ENCODE assay signal across 24 mouse cellular contexts in genomic region chr5:3504453-3504852, GRCm38 (mm10). TPM values are rescaled to one million over a fixed set of nuclear protein-coding genes. Genes with fewer than 3 reads are reported as not detected.
DNase-seq lines count a peak whose midpoint lies in the region; ATAC-seq and TF ChIP-seq lines count a peak whose summit lies in the region.
"Had no signal": no experiment of that assay in that cellular context is flagged by ENCODE, and none has a peak within 500 bp of the region (broad histone marks: within the 10 kb centered on the region; RNA-seq: fewer than 3 reads in every experiment).

No protein-coding gene starts in this region.

- no peak overlapping the region for H3K4me3 ChIP-seq in CH12.LX (replicated peaks in 1 of 3; ENCODE audit: low read depth in 2 of 3, low read length in 2 of 3, poor library complexity in 1 of 3)
- H3K4me3 ChIP-seq in hindbrain, embryonic 16.5 days (ENCODE audit: low read length): no peak overlapping the region
- H3K4me3 ChIP-seq in midbrain, postnatal 0 days (ENCODE audit: low read depth, low read length): no peak overlapping the region
- H3K4me3 ChIP-seq: embryonic facial prominence, embryonic 10.5 days; embryonic facial prominence, embryonic 12.5 days; forebrain, embryonic 13.5 days; forebrain, embryonic 15.5 days had no signal

- peaks cover 3% of the 10 kb centered on the region for H3K9me3 ChIP-seq in CH12.LX (replicated peaks; ENCODE audit: low read length)
- H3K9me3 ChIP-seq in hindbrain, embryonic 16.5 days (ENCODE audit: control insufficient read depth, low read length): no peaks in the 10 kb centered on the region
- no peaks in the 10 kb centered on the region for H3K9me3 ChIP-seq in midbrain, postnatal 0 days (ENCODE audit: low read length)
- H3K9me3 ChIP-seq: embryonic facial prominence, embryonic 10.5 days; embryonic facial prominence, embryonic 12.5 days; forebrain, embryonic 13.5 days; forebrain, embryonic 15.5 days had no signal

- peak; percentile 55 for DNase-seq in heart, adult 11 months
- DNase-seq in heart, postnatal 14 days: no peak
- DNase-seq in A20 (ENCODE audit: low read depth, low spot score): peak; percentile 52
- DNase-seq in CH12.LX (ENCODE audit: extremely low read depth): no peak
- DNase-seq in induced T-regulatory cell, adult 2 months (ENCODE audit: low read depth): peak; percentile 73
- DNase-seq in left cerebral cortex, postnatal 4 days: no peak
- no peak for DNase-seq in midbrain, postnatal 0 days (ENCODE audit: low spot score)
- DNase-seq: adrenal gland, adult 8-10 months; adrenal gland, postnatal 14 days; adrenal gland, postnatal 36 days; cerebellum, adult 11-12 months; cerebellum, adult 2 months; cerebellum, adult 9-10 months; cerebellum, postnatal 10 days; cerebellum, postnatal 25 days; forebrain, postnatal 0 days had no signal

- peak overlapping the region; percentile 24; the same call in 1 of the 2 replicates for H3K9ac ChIP-seq in CH12.LX (ENCODE audit: insufficient read depth, low read depth)
- no peak overlapping the region for H3K9ac ChIP-seq in hindbrain, embryonic 16.5 days (ENCODE audit: low read depth, low read length)
- no peak overlapping the region for H3K9ac ChIP-seq in midbrain, postnatal 0 days (replicated peaks; ENCODE audit: low read length, poor library complexity, severe bottlenecking)
- H3K9ac ChIP-seq: embryonic facial prominence, embryonic 12.5 days; forebrain, embryonic 13.5 days; forebrain, embryonic 15.5 days; forebrain, postnatal 0 days had no signal

- peaks cover 29 to 93% of the 10 kb centered on the region in 2 experiments for H3K4me1 ChIP-seq in CH12.LX (ENCODE audit: control insufficient read depth in 1 of 2, insufficient read depth in 2 of 2)
- H3K4me1 ChIP-seq in hindbrain, embryonic 16.5 days (ENCODE audit: control insufficient read depth, insufficient read depth, low read depth, low read length): no peaks in the 10 kb centered on the region
- H3K4me1 ChIP-seq in midbrain, postnatal 0 days (ENCODE audit: insufficient read depth, low read length): no peaks in the 10 kb centered on the region
- H3K4me1 ChIP-seq: forebrain, embryonic 15.5 days had no signal

- peak overlapping the region; percentile 54 for H3K27ac ChIP-seq in CH12.LX (ENCODE audit: insufficient read depth, low read depth)
- no peak overlapping the region for H3K27ac ChIP-seq in hindbrain, embryonic 16.5 days (ENCODE audit: low read depth, low read length)
- H3K27ac ChIP-seq in midbrain, postnatal 0 days (ENCODE audit: low read depth, low read length): no peak overlapping the region
- H3K27ac ChIP-seq: embryonic facial prominence, embryonic 10.5 days; embryonic facial prominence, embryonic 12.5 days; forebrain, embryonic 13.5 days; forebrain, embryonic 15.5 days had no signal

- intact Hi-C loops in heart, postnatal 14 days (cut with DNase I): loop anchor here (5.0 kb wide), 1 partner anchor 37 kb away; no protein-coding TSS in a partner anchor
- intact Hi-C loops in left cerebral cortex, postnatal 4 days (cut with DNase I): no loop called here

- dilution Hi-C loops in CH12.LX (cut with MboI; ENCODE audit: extremely low pct_ligation_motif_present, extremely low pct_unique_long_range_greater_than_20kb, low sequenced_read_pairs): no loop called here

- TF ChIP-seq CTCF in CH12.LX (conservative IDR thresholded peaks at IDR 0.05 in 1 of 2, IDR thresholded peaks at IDR 0.05 in 1 of 2; ENCODE audit: low read depth in 2 of 2, low read length in 2 of 2): no peak
- TF ChIP-seq CTCF in midbrain, postnatal 0 days (IDR thresholded peaks at IDR 0.05): no peak

- TF ChIP-seq RAD21 in CH12.LX (IDR thresholded peaks at IDR 0.05; ENCODE audit: low read depth, low read length): no peak

- ATAC-seq in hindbrain, embryonic 16.5 days: no peak
- no peak for ATAC-seq in midbrain, postnatal 0 days (ENCODE audit: low FRiP score)
- ATAC-seq: activated CD4-positive, CD25-positive, alpha-beta regulatory T cell, adult 4 months; CD4-positive, CD25-positive, alpha-beta regulatory T cell, adult 4 months; forebrain, embryonic 13.5 days; forebrain, embryonic 15.5 days; Patski had no signal

- no peaks in the 10 kb centered on the region for H3K27me3 ChIP-seq in CH12.LX (replicated peaks)
- H3K27me3 ChIP-seq in hindbrain, embryonic 16.5 days (replicated peaks; ENCODE audit: control insufficient read depth, insufficient read depth, low read length): no peaks in the 10 kb centered on the region
- H3K27me3 ChIP-seq in midbrain, postnatal 0 days (ENCODE audit: insufficient read depth, low read length): no peaks in the 10 kb centered on the region
- H3K27me3 ChIP-seq: embryonic facial prominence, embryonic 12.5 days; forebrain, embryonic 13.5 days; forebrain, embryonic 15.5 days; Patski had no signal

- in situ Hi-C loops in CH12.LX (cut with MboI; ENCODE audit: low pct_ligation_motif_present, low pct_unique_long_range_greater_than_20kb, low sequenced_read_pairs): no loop called here

- 72% methylated on average over 4 of the region's 4 CpGs for WGBS in hindbrain, embryonic 16.5 days
- 67% methylated on average over 4 of the region's 4 CpGs for WGBS in midbrain, postnatal 0 days

- H3K79me2 ChIP-seq in CH12.LX (replicated peaks; ENCODE audit: control insufficient read depth, extremely low read depth, insufficient read depth, poor library complexity, severe bottlenecking): peaks cover 69% of the 10 kb centered on the region

- H3K36me3 ChIP-seq in CH12.LX (replicated peaks in 1 of 2; ENCODE audit: control insufficient read depth in 1 of 2, insufficient read depth in 1 of 2, low read length in 1 of 2): peaks cover 5 to 25% of the 10 kb centered on the region in 2 experiments
- H3K36me3 ChIP-seq in hindbrain, embryonic 16.5 days (ENCODE audit: control insufficient read depth, insufficient read depth, low read length): no peaks in the 10 kb centered on the region
- no peaks in the 10 kb centered on the region for H3K36me3 ChIP-seq in midbrain, postnatal 0 days (ENCODE audit: insufficient read depth, low read length)
- H3K36me3 ChIP-seq: embryonic facial prominence, embryonic 10.5 days; embryonic facial prominence, embryonic 12.5 days; forebrain, embryonic 15.5 days had no signal

- peak overlapping the region; percentile 93 for H3K4me2 ChIP-seq in CH12.LX (ENCODE audit: insufficient read depth, low read depth, poor library complexity, severe bottlenecking)
- H3K4me2 ChIP-seq in hindbrain, embryonic 16.5 days (ENCODE audit: low read length): no peak overlapping the region
- no peak overlapping the region for H3K4me2 ChIP-seq in midbrain, postnatal 0 days (ENCODE audit: low read depth, low read length, poor library complexity, severe bottlenecking)
- H3K4me2 ChIP-seq: embryonic facial prominence, embryonic 12.5 days; forebrain, embryonic 13.5 days; forebrain, embryonic 15.5 days had no signal

- no peak for TF ChIP-seq POLR2A in CH12.LX (IDR thresholded peaks at IDR 0.05; ENCODE audit: low read depth, low read length)

- no peak for TF ChIP-seq EP300 in CH12.LX (IDR thresholded peaks at IDR 0.05; ENCODE audit: low read length)

TF ChIP-seq in CH12.LX, 34 proteins besides CTCF, POLR2A, EP300 and RAD21:
- TF ChIP-seq ZMIZ1 (IDR thresholded peaks at IDR 0.05; ENCODE audit: low read depth, low read length) (no peak), SIN3A (IDR thresholded peaks at IDR 0.05; ENCODE audit: low read length) (no peak), BHLHE40 (IDR thresholded peaks at IDR 0.05; ENCODE audit: low read depth, low read length) (peak; percentile 46; the same call in 1 of the 2 replicates), ZKSCAN1 (IDR thresholded peaks at IDR 0.05; ENCODE audit: borderline replicate concordance, low read depth, low read length) (no peak), MYC (IDR thresholded peaks at IDR 0.05; ENCODE audit: low read depth, low read length) (no peak), RCOR1 (conservative IDR thresholded peaks at IDR 0.05; ENCODE audit: low read depth, low read length) (no peak), CHD2 (IDR thresholded peaks at IDR 0.05; ENCODE audit: low read length) (no peak), TCF12 (IDR thresholded peaks at IDR 0.05; ENCODE audit: low read depth, low read length) (no peak), HCFC1 (IDR thresholded peaks at IDR 0.05; ENCODE audit: low read depth, low read length) (no peak), MEF2A (IDR thresholded peaks at IDR 0.05; ENCODE audit: borderline replicate concordance, low read depth, low read length) (peak; percentile 60), ELF1 (IDR thresholded peaks at IDR 0.05; ENCODE audit: low read depth, low read length) (no peak), JUN (IDR thresholded peaks at IDR 0.05; ENCODE audit: insufficient read depth, low read depth, low read length) (no peak), TBP (conservative IDR thresholded peaks at IDR 0.05; ENCODE audit: low read depth, low read length) (no peak), CHD1 (IDR thresholded peaks at IDR 0.05; ENCODE audit: low read depth, low read length) (no peak; the same call in 1 of the 2 replicates), MXI1 (IDR thresholded peaks at IDR 0.05; ENCODE audit: low read depth, low read length) (no peak), PAX5 (IDR thresholded peaks at IDR 0.05; ENCODE audit: low read length) (no peak), MAFK (IDR thresholded peaks at IDR 0.05; ENCODE audit: insufficient replicate concordance, low read length) (no peak), ZC3H11A (IDR thresholded peaks at IDR 0.05; ENCODE audit: low read depth, low read length) (no peak), NELFE (IDR thresholded peaks at IDR 0.05; ENCODE audit: low read depth, low read length) (no peak), JUND (conservative IDR thresholded peaks at IDR 0.05; ENCODE audit: low read depth, low read length) (no peak), ETS1 (conservative IDR thresholded peaks at IDR 0.05; ENCODE audit: low read depth, low read length) (peak; percentile 34; the same call in 1 of the 2 replicates), MAZ (IDR thresholded peaks at IDR 0.05; ENCODE audit: low read depth, low read length) (no peak), POLR2AphosphoS2 (IDR thresholded peaks at IDR 0.05; ENCODE audit: low read depth, low read length) (no peak), UBTF (IDR thresholded peaks at IDR 0.05; ENCODE audit: low read depth, low read length) (no peak), ZNF384 (IDR thresholded peaks at IDR 0.05; ENCODE audit: low read depth, low read length) (no peak), E2F4 (IDR thresholded peaks at IDR 0.05; ENCODE audit: insufficient replicate concordance, low read depth, low read length) (no peak)

RNA-seq across cellular contexts. Expression of gene Fam133b, which starts 39.2 kb away (rescaled TPM):
- 10 to 100 TPM; 16.0 to 19.4 TPM for total RNA-seq in heart, postnatal 14 days (2021)
- total RNA-seq in CH12.LX (2012; rRNA removed) (23.2 and 31.2 TPM in 2 replicates), CH12.LX (2014; rRNA removed) (55.9 and 63.0 TPM in 2 replicates)
- 66.1 and 70.8 TPM in 2 replicates for polyA plus RNA-seq in CH12.LX (2012; ENCODE audit: insufficient read length, low read depth)
- total RNA-seq in left cerebral cortex, postnatal 4 days (2021): 10 to 100 TPM; 42.1 to 50.1 TPM
- 17.9 and 20.1 TPM in 2 replicates for polyA plus RNA-seq in hindbrain, embryonic 16.5 days (2015; fragmentation: Nextera tagmentation; extraction: Ambion mirVana)
- 23.9 and 24.3 TPM in 2 replicates for total RNA-seq in midbrain, postnatal 0 days (2014; rRNA removed)
- polyA plus RNA-seq in midbrain, postnatal 0 days (2015; fragmentation: Nextera tagmentation; extraction: Ambion mirVana): 20.3 and 25.1 TPM in 2 replicates

Comparison
In these comparisons a context has a peak if more than half of its experiments do, and no peak if none do; other contexts are left out.
1. DNase-seq: peak in heart, adult 11 months (single experiment), A20 (single experiment) and induced T-regulatory cell, adult 2 months (single experiment); none in heart, postnatal 14 days (0 of 2), CH12.LX (single experiment), left cerebral cortex, postnatal 4 days (single experiment) and midbrain, postnatal 0 days (single experiment).